Mouse (Mus musculus) intestine, embryonic 16.5 days (tissue): ENCODE data around the gene Tspan1. TPM values are rescaled to one million over a fixed set of nuclear protein-coding genes. Genes with fewer than 3 reads are reported as not detected.

Source experiments
- ATAC-seq: fragments of 200-750 bp; cut with Nextera tagmentation; 2 replicates; pipeline ENCODE4 v1.8.0; 2017; ENCODE audit warnings: moderate TSS enrichment, moderate library complexity
- H3K27ac ChIP-seq: fragments of 300-500 bp; sonication (generic); 2 replicates; pipeline ENCODE4 v1.5.1; 2014; ENCODE audit warnings: mild to moderate bottlenecking, low read length
- H3K27me3 ChIP-seq: fragments of 300-500 bp; sonication (generic); replicated peaks from 2 replicates; pipeline ENCODE4 v1.6.1; 2014; ENCODE audit warnings: low read length, control low read depth, mixed read lengths; ENCODE audit not compliant: control insufficient read depth, insufficient read depth
- H3K36me3 ChIP-seq: fragments of 300-500 bp; sonication (generic); 2 replicates; pipeline ENCODE4 v1.6.1; 2014; ENCODE audit warnings: low read length, control low read depth; ENCODE audit not compliant: control insufficient read depth, insufficient read depth
- H3K4me1 ChIP-seq: fragments of 300-500 bp; sonication (generic); 2 replicates; pipeline ENCODE4 v1.6.1; 2014; ENCODE audit warnings: low read length, control low read depth, mixed read lengths; ENCODE audit not compliant: control insufficient read depth, insufficient read depth
- H3K4me2 ChIP-seq: fragments of 300-500 bp; sonication (generic); 2 replicates; pipeline ENCODE4 v1.6.1; 2014; ENCODE audit warnings: low read depth, low read length, control low read depth
- H3K4me3 ChIP-seq: fragments of 300-500 bp; sonication (generic); 2 replicates; pipeline ENCODE4 v1.5.1; 2014; ENCODE audit warnings: mild to moderate bottlenecking, low read length
- H3K9ac ChIP-seq: fragments of 300-500 bp; sonication (generic); 2 replicates; pipeline ENCODE4 v1.6.1; 2014; ENCODE audit warnings: low read depth, low read length
- H3K9me3 ChIP-seq: fragments of 300-500 bp; sonication (generic); 2 replicates; pipeline ENCODE4 v1.6.1; 2016; ENCODE audit warnings: low read length, control low read depth; ENCODE audit not compliant: control insufficient read depth
- WGBS: fragments of 180-500 bp; shearing (Covaris S2); extraction: QIAGEN DNeasy Blood & Tissue Kit; methylation state at CpG from one replicate; pipeline ENCODE4 v1.1.7; 2014; 5-methylcytosine and 5-hydroxymethylcytosine counted together
- polyA plus RNA-seq: library from polyadenylated mRNA; unstranded; fragments of >200 nt; fragmentation: Nextera tagmentation; extraction: Ambion mirVana; gene quantifications from 2 replicates; pipeline ENCODE4 v1.2.1, GENCODE M21; 2015

The Tspan1 gene
- polyA plus RNA-seq, 1 experiment from 2014 or later = 52.5 TPM

DNA sequence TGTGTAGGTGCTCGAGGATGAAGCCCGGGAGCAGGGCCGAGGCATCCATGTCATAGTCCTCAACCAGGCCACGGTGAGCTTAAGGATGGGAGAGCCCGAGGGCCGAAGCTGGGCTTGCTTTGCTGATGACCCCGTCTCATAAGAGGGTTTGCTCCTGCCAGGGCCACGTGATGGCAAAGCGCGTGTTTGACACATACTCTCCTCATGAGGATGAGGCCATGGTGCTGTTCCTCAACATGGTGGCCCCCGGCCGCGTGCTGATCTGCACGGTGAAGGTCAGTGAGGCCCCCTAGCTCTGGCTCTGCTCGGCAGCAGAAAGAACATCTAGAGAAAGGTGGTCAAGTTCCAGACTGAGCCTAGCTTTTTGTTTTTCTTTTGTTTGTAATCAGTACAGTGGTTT lies 14.7 kb downstream of the Tspan1 start:
- Histone ChIP-seq H3K9me3 (no peaks in the 10 kb centered on the region), H3K4me3 (no peak overlapping the region), H3K27me3 (no peaks in the 10 kb centered on the region), H3K36me3 (peaks cover 30% of the 10 kb centered on the region), H3K4me1 (peaks cover 10% of the 10 kb centered on the region; the same call in 1 of the 2 replicates), H3K27ac (no peak overlapping the region), H3K9ac (no peak overlapping the region), H3K4me2 (no peak overlapping the region)
- WGBS = 94% methylated on average over 15 of the region's 15 CpGs
- no peak for ATAC-seq

DNA sequence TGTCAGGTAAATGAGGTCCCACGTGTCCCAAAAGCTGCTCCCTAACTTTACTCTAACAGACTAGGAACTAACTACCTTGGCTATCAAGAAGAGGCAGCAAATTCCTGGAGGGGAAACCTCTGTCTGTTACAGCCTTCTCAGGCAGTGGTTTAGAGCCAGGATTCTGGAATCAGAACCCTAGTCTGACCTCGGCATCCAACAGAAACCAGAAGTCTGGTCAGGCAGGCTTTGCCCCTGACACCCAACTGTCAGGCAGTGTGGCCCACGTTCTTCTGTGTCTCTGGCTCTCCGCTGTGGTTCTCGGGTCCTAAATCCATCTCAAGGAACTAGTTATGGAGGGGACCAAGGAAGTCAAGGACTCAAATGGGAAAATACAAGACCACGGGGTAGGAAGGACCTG lies 16.2 kb downstream of the Tspan1 start, which contains the start of gene Lurap1:
Gene Lurap1 (minus strand): TSS at position 101 of the 400 bp plus-strand sequence.
- H3K9me3 ChIP-seq = no peaks in the 10 kb centered on the region

DNA sequence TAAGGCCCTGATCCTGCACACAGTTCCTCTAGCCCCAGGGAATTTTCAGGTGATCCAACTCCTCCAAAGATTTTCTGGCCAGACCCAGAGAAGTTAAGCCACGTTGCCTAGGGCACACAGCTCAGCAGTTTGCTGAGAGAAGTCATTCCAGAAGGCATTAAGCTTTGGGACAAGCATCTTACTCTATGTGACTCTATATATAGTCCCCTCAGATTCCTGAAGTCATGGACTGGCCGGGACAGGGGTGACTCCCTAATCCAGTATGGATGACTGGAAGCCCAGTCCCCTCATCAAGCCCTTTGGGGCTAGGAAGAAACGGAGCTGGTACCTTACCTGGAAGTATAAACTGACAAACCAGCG lies 16.6 kb downstream of the Tspan1 start:
- no peaks in the 10 kb centered on the region for H3K9me3 ChIP-seq
- H3K27ac ChIP-seq = peak overlapping the region; percentile 86; the same call in 1 of the 2 replicates
- H3K4me3 ChIP-seq = peak overlapping the region; percentile 74
- H3K4me2 ChIP-seq = peak overlapping the region; percentile 74
- H3K27me3 ChIP-seq = no peaks in the 10 kb centered on the region
- ATAC-seq = peak; percentile 24; the same call in 1 of the 2 replicates
- WGBS = 17% methylated on average over 4 of the region's 4 CpGs
- H3K4me1 ChIP-seq = peaks cover 10% of the 10 kb centered on the region; the same call in 1 of the 2 replicates
- peaks cover 20% of the 10 kb centered on the region for H3K36me3 ChIP-seq
- peak overlapping the region; percentile 94 for H3K9ac ChIP-seq

More for the DNA sequence above, 16.2 kb downstream of the Tspan1 start, which contains the start of gene Lurap1:
- no peak for ATAC-seq
- Histone ChIP-seq H3K27me3 (no peaks in the 10 kb centered on the region), H3K4me1 (peaks cover 10% of the 10 kb centered on the region; the same call in 1 of the 2 replicates), H3K36me3 (peaks cover 24% of the 10 kb centered on the region), H3K9ac (peak within 1 kb of the TSS; percentile 94), H3K4me3 (peak within 1 kb of the TSS; percentile 74), H3K27ac (peak within 1 kb of the TSS; percentile 86), H3K4me2 (peak within 1 kb of the TSS; percentile 74)
- WGBS = 72% methylated on average over 6 of the region's 6 CpGs

DNA sequence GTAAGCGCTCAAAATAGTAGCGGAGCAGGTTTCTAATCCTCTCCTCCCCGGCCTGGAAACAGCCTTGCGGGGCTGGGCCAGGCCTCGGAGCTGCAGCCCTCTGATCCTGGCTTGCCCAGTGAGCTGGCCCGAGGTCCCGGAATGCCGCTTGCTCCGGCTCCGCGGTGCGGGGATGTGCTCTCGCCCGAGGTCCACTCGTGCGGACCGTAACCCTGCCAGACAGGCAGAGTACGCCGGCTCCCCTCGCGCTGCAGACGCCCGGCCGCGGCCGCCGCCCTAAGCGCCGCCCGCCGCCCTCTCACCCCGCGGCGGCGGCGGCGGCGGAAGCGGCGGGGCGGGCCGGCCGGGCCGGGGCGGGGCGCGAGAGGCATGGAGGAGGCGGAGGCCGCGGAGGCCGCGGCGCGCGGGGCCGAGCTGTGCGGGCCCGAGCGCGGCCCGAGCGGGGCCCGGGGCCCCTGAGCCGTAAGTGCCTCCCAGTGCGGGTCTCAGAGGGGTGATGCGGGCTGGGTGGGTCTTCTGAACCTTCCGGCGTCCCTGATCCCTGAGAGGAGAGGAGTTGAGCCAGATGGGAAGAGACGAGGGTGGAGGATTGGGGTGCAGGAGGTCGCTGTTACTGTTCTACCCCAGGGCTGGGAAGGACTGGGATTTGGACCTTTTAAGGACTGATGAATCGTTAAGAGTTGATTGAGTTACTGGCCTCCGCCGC lies 17.1 kb downstream of the Tspan1 start:
- H3K4me3 ChIP-seq = peak overlapping the region; percentile 74
- under 1% methylated on average over 69 of the region's 73 CpGs for WGBS
- H3K9me3 ChIP-seq = no peaks in the 10 kb centered on the region
- peak; percentile 97 for ATAC-seq
- no peaks in the 10 kb centered on the region for H3K27me3 ChIP-seq
- H3K36me3 ChIP-seq = peaks cover 16% of the 10 kb centered on the region
- H3K9ac ChIP-seq = peak overlapping the region; percentile 94
- H3K4me1 ChIP-seq = peaks cover 10% of the 10 kb centered on the region; the same call in 1 of the 2 replicates
- H3K4me2 ChIP-seq = peak overlapping the region; percentile 74
- peak overlapping the region; percentile 86 for H3K27ac ChIP-seq

DNA sequence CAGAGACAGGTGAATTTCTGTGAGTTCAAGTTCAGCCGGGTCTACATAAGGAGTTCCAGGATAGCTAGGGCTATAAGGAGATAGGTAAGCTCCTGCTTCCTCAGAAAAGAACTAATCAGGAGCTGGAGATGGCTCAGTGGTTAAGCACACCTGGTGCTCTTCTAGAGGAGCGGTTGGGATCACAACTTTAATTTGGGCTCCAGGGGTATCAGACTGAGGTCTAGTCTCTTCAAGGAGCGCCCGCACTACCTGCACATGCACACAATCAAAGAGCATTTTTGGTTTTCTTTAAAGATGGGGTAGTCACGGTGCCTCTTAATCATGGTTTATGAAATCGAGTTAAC lies 17.6 kb downstream of the Tspan1 start:
- Histone ChIP-seq H3K4me2 (peak overlapping the region; percentile 74), H3K4me1 (peaks cover 10% of the 10 kb centered on the region; the same call in 1 of the 2 replicates), H3K27me3 (no peaks in the 10 kb centered on the region), H3K9me3 (no peaks in the 10 kb centered on the region), H3K27ac (peak overlapping the region; percentile 86), H3K36me3 (peaks cover 14% of the 10 kb centered on the region), H3K9ac (peak overlapping the region; percentile 94), H3K4me3 (peak overlapping the region; percentile 74)
- 27% methylated on average over 6 of the region's 6 CpGs for WGBS
- ATAC-seq = peak; percentile 7; the same call in 1 of the 2 replicates

DNA sequence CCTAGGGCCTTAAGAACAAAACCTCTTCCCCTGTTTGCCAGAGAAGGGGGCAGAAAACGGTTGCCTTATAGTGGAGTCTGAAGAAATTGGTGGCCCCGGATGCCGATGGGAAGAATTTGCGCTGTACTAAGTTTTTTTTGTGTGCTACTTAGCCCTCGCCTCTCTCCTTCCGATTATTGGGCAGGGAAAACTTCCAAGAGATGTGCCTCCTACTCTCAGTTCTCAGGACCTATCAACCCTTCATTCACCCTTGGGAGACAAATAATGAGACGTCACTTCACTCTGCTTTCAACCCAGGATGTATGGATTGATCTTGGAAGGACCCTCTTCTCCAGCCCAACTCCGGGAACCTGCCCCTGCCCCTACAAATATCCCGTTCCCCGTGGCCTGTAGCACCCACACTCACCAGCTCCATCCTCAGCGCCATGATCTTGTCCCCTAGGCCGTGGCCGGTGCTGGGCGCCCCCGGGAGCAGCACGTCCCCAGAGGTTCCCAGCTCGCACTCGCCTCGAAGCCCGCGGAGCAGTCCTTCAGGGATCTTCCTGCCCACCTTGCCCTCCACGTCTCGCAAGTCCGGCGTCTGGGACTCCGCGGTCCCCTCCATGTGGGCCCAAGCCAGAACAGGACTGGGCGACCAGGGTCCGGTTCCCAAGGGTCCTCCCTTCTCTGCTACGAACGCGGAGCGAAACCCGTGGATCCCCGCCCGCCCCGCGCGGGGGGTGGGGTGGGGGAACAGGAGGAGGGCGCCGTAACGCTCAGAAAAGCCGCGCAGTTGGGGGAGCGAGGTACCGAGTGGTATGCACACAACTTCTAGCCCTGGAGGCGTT lies 23.3 kb downstream of the Tspan1 start:
- no peaks in the 10 kb centered on the region for H3K9me3 ChIP-seq
- H3K4me1 ChIP-seq = peaks cover 10% of the 10 kb centered on the region
- no peaks in the 10 kb centered on the region for H3K27me3 ChIP-seq
- no peaks in the 10 kb centered on the region for H3K36me3 ChIP-seq
- peak; percentile 79 for ATAC-seq
- H3K4me2 ChIP-seq = peak overlapping the region; percentile 99
- no peak overlapping the region for H3K27ac ChIP-seq
- peak overlapping the region; percentile 74 for H3K4me3 ChIP-seq
- H3K9ac ChIP-seq = peak overlapping the region; percentile 81
- under 1% methylated on average over 43 of the region's 47 CpGs for WGBS

DNA sequence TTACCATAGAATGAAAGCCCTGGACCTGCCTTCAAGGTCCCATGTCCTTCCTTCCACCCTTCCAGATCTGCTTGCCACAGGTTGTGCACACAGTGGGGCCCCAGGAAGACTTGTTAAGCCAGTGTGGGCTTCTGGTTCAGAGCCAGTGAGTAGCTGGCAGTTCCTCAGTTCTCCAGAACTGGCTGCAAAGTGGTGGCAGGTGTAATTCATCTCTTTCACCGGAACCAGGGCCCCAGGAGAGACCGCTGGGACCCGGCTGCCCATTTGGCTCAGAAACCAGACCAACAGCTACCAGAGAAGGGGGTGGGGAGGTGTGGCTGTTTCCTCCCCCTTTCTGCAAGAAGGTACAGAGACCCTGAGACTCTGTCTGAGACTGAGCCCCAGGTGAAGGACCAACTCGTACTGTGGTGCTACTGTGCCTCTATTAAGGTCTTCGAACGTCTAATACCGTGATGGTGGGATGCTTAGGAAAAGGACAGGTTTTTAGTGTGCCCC lies 24.0 kb downstream of the Tspan1 start:
- 0 out of 2 replicates have a peak, but pooled peaks have one; percentile 25 for ATAC-seq
- Histone ChIP-seq H3K27ac (no peak overlapping the region), H3K4me1 (peaks cover 10% of the 10 kb centered on the region), H3K4me2 (peak overlapping the region; percentile 99), H3K36me3 (no peaks in the 10 kb centered on the region), H3K4me3 (peak overlapping the region; percentile 74), H3K27me3 (no peaks in the 10 kb centered on the region), H3K9ac (peak overlapping the region; percentile 81; the same call in 1 of the 2 replicates), H3K9me3 (no peaks in the 10 kb centered on the region)
- WGBS = 19% methylated on average over 7 of the region's 7 CpGs

DNA sequence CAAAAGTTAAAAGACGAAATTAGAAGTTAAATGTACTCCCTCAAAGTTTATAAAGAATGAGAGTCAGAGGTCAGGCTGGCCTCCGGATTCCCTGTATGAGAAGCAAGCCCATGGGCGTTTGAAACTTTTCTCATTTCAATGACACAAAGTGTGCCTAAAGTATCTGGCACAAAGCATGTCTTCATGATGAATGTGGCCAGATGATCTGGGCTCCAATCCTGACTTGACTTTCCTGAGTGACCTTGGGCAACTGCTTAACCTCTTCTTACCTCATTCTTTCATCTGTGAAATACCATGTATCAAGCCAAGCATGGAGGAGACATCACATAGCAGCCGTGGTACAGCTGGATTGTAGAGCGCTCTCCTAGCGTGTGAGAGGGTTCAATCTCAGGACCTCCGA lies 25.1 kb downstream of the Tspan1 start:
- Histone ChIP-seq H3K4me2 (no peak overlapping the region), H3K9ac (no peak overlapping the region), H3K27me3 (no peaks in the 10 kb centered on the region), H3K9me3 (no peaks in the 10 kb centered on the region), H3K36me3 (no peaks in the 10 kb centered on the region), H3K4me3 (no peak overlapping the region), H3K27ac (no peak overlapping the region), H3K4me1 (peaks cover 12% of the 10 kb centered on the region)
- ATAC-seq = no peak
- WGBS = 80% methylated on average over 7 of the region's 7 CpGs

DNA sequence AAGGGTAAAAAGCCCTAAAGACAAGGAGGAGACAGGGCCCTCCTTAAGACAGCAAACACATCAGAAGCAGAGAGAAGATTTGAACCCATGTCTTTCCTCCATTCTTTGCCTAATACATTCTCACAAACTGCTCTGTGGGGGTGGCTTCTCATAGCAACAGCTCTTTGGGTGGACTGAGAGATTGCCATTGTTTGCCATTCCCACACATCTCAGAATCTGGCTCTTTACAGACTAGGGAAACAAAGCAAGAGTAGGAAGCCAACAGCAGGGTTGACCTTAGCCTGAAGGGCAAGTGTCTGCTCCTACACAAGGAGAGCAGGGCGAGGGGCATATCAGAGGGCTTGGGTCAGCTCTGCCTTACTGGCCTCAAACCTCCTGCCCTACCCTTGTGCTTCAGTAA lies 25.7 kb downstream of the Tspan1 start:
- Histone ChIP-seq H3K9ac (no peak overlapping the region), H3K36me3 (no peaks in the 10 kb centered on the region), H3K4me2 (no peak overlapping the region), H3K9me3 (no peaks in the 10 kb centered on the region), H3K27ac (no peak overlapping the region), H3K27me3 (no peaks in the 10 kb centered on the region), H3K4me3 (no peak overlapping the region), H3K4me1 (peaks cover 18% of the 10 kb centered on the region)
- WGBS = 77% methylated on average over 1 of the region's 1 CpGs
- ATAC-seq = no peak
